Mouse (Mus musculus) hindbrain, embryonic 14.5 days (tissue): ENCODE results near the gene Mlycd. TPM values are rescaled to one million over a fixed set of nuclear protein-coding genes. Genes with fewer than 3 reads are reported as not detected.

ENCODE experiments used
- polyA plus RNA-seq: library from polyadenylated mRNA; unstranded; fragments of >200 nt; fragmentation: Nextera tagmentation; extraction: Ambion mirVana; gene quantifications from 2 replicates; pipeline ENCODE4 v1.2.1, GENCODE M21; 2014

Mlycd gene
- polyA plus RNA-seq, 1 experiment from 2014 or later, result 17.8 TPM

Other genes starting within 250 kb of the Mlycd start
- gene Hsbp1, start 50.4 kb upstream of the Mlycd start, polyA plus RNA-seq, result 741 and 743 TPM in 2 replicates
- gene Osgin1, start 39.2 kb downstream of the Mlycd start, polyA plus RNA-seq, result 0.35 and 0.40 TPM in 2 replicates
- gene Necab2, start 51.8 kb downstream of the Mlycd start, polyA plus RNA-seq, result 44.4 and 50.1 TPM in 2 replicates
- not detected in 2 replicates for gene Slc38a8, start 106.8 kb downstream of the Mlycd start, polyA plus RNA-seq
- 50.9 and 51.1 TPM in 2 replicates for gene Mbtps1, start 163.9 kb downstream of the Mlycd start, polyA plus RNA-seq
- gene Hsdl1, start 180.3 kb downstream of the Mlycd start, polyA plus RNA-seq, result 163 and 182 TPM in 2 replicates
- 0.51 and 0.53 TPM in 2 replicates for gene Dnaaf1, start 180.4 kb downstream of the Mlycd start, polyA plus RNA-seq
- 13.3 and 14.0 TPM in 2 replicates for gene Taf1c, start 210.3 kb downstream of the Mlycd start, polyA plus RNA-seq
- gene Adad2, start 217.9 kb downstream of the Mlycd start, polyA plus RNA-seq, result not detected in 2 replicates
- gene Kcng4, start 240.8 kb downstream of the Mlycd start, polyA plus RNA-seq, result 0.09 and 0.16 TPM in 2 replicates